ENCODE assay signal across 25 mouse cellular contexts in the genomic region with DNA sequence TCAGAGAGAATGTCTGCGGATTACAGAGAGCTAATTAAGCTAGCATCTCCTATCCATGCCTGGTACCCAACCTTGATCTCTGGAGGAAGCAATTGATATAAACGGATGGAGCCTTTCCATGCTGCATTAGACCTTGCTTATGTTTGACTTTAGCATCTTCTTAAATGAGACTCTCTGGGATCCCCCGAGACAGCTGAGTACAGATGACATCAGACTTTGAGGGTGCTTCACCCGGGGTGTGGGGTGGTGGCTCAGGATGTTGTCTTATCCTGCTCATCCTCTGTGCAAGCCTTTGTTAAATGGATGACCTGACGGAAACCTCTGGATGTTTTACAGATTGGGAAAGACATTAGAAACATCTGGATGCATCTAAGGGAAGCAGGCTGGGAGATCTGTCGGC.
"Had no signal": no experiment of that assay in that cellular context is flagged by ENCODE, and none has a peak within 500 bp of the region (broad histone marks: within the 10 kb centered on the region; RNA-seq: fewer than 3 reads in every experiment).

No protein-coding gene starts in this region.

- H3K4me1 ChIP-seq: heart, embryonic 15.5 days; hindbrain, embryonic 13.5 days; hindbrain, embryonic 15.5 days; limb, embryonic 10.5 days; limb, embryonic 12.5 days had no signal

- H3K27me3 ChIP-seq: heart, embryonic 13.5 days; heart, embryonic 15.5 days; hindbrain, embryonic 13.5 days; hindbrain, embryonic 15.5 days; kidney, embryonic 15.5 days; limb, embryonic 12.5 days; liver, embryonic 13.5 days had no signal

- ATAC-seq: hindbrain, postnatal 0 days had no signal

- H3K4me3 ChIP-seq: heart, adult 2 months; heart, embryonic 13.5 days; heart, embryonic 15.5 days; hindbrain, embryonic 13.5 days; hindbrain, embryonic 15.5 days; kidney, embryonic 15.5 days; left cerebral cortex, adult 2 months; limb, embryonic 10.5 days; limb, embryonic 12.5 days; liver, embryonic 13.5 days had no signal

- H3K9ac ChIP-seq: heart, embryonic 13.5 days; heart, embryonic 15.5 days; hindbrain, embryonic 13.5 days; hindbrain, embryonic 15.5 days; kidney, embryonic 15.5 days; limb, embryonic 12.5 days; liver, embryonic 13.5 days had no signal

- H3K9me3 ChIP-seq: heart, embryonic 13.5 days; heart, embryonic 15.5 days; hindbrain, embryonic 13.5 days; hindbrain, embryonic 15.5 days; kidney, embryonic 15.5 days; limb, embryonic 10.5 days; limb, embryonic 12.5 days; liver, embryonic 13.5 days had no signal

- H3K4me2 ChIP-seq: heart, embryonic 11.5 days; heart, embryonic 13.5 days; heart, embryonic 15.5 days; hindbrain, embryonic 13.5 days; hindbrain, embryonic 15.5 days; kidney, embryonic 15.5 days; limb, embryonic 12.5 days; liver, embryonic 11.5 days; liver, embryonic 13.5 days had no signal

- H3K36me3 ChIP-seq: heart, embryonic 13.5 days; heart, embryonic 15.5 days; hindbrain, embryonic 13.5 days; hindbrain, embryonic 15.5 days; kidney, embryonic 15.5 days; limb, embryonic 10.5 days; limb, embryonic 12.5 days had no signal

- DNase-seq: gastrocnemius, postnatal 14 days; gastrocnemius, postnatal 36 days; heart, adult 11 months; heart, adult 2 months; heart, postnatal 14 days; heart, postnatal 36 days; kidney, adult 11 months; kidney, adult 2 months; kidney, adult 9 months; kidney, postnatal 14 days; kidney, postnatal 36 days; liver; liver, embryonic 13.5 days had no signal

- H3K27ac ChIP-seq: heart, adult 2 months; heart, embryonic 13.5 days; heart, embryonic 15.5 days; hindbrain, embryonic 13.5 days; hindbrain, embryonic 15.5 days; hindbrain, postnatal 0 days; kidney, embryonic 15.5 days; kidney, postnatal 0 days; left cerebral cortex, adult 2 months; limb, embryonic 10.5 days; limb, embryonic 12.5 days; liver, embryonic 13.5 days had no signal
